Mouse (Mus musculus) brain, embryonic 14.5 days (tissue): ENCODE measurements at regions not wholly inside any gene's neighbourhood (a gene's known extent, or its start where the extent isn't known, plus 50 kb on each side); places are given as distances from the start of the nearest gene placed in this dataset.
A peak's percentile ranks its signal among the peaks of the same experiment; 100 is the strongest.
"Not testable (repeated sequence)": the region's sequence is repeated elsewhere in the genome, so short reads cannot be mapped to it uniquely, and the experiment has no call there.

Experiments
- DNase-seq: peaks from one replicate; pipeline ENCODE4 v3.0.0-alpha.2; 2011; ENCODE audit warnings: low read depth
- CTCF ChIP-seq: fragments of 200-500 bp; IDR thresholded peaks from 2 replicates; pipeline ENCODE4 v1.5.1; 2012; ENCODE audit warnings: inconsistent platforms, mild to moderate bottlenecking, moderate library complexity, borderline replicate concordance; ENCODE audit not compliant: insufficient read depth, insufficient read length; ENCODE audit errors: extremely low read depth
- POLR2A ChIP-seq: fragments of 200-500 bp; IDR thresholded peaks from 2 replicates; pipeline ENCODE4 v1.6.1; 2012; ENCODE audit warnings: mild to moderate bottlenecking, inconsistent platforms, borderline replicate concordance; ENCODE audit not compliant: poor library complexity, insufficient read depth, insufficient read length, severe bottlenecking; ENCODE audit errors: extremely low read depth

DNA sequence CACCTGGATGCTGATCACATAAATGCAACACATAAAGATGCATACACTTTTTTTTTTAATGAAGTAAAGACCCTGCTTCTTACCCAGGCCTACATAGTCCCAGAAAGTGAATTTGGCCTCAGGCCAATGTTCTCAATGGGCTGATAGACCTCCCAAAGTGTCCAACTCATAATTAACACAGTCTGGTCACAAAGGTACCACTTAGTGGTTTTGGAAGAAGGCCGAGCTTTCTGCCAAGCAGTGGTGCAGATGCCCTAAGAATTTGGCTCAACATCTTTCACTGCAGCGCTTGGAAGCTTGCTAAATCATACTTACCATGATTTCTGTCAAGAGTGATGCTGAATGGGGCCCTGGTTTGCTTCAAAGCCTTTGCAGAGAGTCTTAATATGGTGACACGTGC lies 706.4 kb upstream of the Rag2 start:
- DNase-seq, result peak; percentile 83
- TF ChIP-seq POLR2A (no peak), CTCF (no peak)

DNA sequence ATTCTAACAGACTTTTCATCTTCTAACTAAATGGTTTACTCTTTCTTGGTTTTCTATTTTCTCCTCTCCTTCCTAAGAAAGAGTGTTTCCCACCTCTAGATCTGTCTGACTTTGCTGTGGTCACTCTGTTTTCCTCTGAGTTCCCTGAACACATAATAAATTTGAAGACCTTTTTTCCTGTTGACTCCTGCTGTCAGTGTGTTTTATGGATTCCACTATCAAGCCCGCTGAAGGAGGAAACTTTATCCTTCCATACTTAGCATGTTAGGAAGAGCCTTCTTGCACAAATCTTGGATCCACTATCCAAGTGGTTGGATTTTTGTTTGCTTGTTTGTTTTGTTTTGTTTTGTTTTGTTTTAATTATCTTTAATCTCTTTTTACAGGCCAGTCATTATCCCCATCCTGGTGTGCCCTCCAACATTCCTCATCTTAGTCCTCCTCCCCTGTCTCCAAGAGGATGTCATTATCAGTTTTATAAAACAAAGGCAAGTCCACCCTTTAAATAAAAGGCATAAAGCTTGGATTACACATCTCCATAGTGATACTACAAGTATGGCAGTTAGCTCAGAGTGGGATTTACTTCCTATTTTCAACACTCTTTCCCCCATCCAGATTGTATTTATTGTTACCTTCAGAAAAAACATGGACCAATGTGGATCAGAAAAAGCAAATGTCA lies 704.8 kb upstream of the Rag2 start:
- TF ChIP-seq POLR2A (no peak), CTCF (no peak)
- no peak for DNase-seq

DNA sequence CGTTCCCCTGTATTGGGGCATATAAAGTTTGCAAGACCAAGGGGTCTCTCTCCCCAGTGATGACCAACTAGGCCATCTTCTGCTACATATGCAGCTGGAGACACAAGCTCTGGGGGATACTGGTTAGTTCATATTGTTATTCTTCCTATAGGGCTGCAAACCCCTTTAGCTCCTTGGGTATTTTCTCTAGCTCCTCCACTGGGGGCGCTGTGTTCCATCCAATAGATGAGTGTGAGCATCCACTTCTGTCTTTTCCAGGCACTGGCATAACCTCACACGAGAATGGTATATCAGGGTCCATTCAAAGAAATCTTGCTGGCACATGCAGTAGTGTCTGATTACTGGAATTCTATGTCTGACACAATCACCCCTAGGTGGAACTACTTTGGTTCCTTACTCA lies 675.9 kb upstream of the Rag2 start:
- not testable (repeated sequence) for DNase-seq
- peak; percentile 17; the same call in 1 of the 2 replicates for TF ChIP-seq CTCF

DNA sequence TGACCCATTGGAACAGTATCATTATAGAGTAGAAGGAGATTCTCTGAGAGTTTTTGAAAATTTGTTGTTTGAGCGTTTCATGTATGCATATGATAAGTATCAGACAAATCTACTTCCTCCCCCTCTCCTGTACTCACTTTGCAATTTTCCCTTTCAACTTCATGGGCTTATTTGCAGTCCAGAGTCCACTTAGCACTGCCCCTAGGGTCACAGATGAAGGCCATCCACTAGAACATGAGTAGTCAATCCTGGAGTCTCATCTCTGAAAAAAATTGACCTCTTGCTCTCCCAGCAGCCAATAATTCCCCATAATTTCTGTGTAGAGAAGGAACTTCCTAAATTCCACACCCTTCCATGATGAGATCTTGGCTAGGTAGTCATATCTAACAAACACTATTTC lies 665.1 kb upstream of the Rag2 start:
- TF ChIP-seq CTCF (no peak), POLR2A (no peak)
- no peak for DNase-seq

DNA sequence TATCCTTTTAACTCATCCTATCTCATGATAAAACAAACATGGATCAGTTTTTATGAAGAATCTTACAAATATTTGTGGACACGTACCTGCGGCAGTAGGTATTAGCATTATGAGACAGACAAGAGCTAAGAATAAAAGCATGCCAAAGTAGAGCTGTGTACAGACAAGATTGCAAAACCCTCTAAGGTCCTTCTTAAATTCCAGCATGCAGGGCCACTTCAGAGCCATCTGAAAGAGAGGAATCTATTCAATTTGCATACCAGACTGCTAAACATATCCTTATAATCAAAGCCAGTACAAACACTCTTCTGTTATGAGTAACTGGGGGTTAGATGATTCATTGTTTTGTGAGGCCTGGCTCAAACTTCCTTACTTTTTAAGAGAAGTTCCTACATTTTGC lies 659.9 kb upstream of the Rag2 start:
- no peak for TF ChIP-seq POLR2A
- no peak for TF ChIP-seq CTCF
- DNase-seq, result no peak

DNA sequence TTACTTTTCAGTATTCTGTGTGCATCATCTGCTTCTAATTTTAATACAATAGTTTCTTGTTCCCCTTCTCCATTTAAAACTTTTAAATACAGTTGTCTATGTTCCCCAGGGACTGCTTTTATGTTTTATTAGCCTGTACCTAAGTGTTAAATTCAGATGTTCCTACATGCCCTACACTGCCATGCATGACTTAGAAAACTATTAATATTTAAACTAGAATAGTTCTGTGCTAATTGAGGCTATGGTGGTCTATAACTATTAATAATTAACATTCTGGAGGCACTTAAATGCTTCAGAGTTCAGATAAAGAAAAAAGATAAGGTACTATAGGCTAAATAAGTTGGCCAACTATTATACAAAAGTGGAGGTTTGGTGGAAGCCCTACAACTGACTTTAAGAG lies 647.3 kb upstream of the Rag2 start:
- no peak for TF ChIP-seq CTCF
- no peak for TF ChIP-seq POLR2A
- DNase-seq, result no peak

DNA sequence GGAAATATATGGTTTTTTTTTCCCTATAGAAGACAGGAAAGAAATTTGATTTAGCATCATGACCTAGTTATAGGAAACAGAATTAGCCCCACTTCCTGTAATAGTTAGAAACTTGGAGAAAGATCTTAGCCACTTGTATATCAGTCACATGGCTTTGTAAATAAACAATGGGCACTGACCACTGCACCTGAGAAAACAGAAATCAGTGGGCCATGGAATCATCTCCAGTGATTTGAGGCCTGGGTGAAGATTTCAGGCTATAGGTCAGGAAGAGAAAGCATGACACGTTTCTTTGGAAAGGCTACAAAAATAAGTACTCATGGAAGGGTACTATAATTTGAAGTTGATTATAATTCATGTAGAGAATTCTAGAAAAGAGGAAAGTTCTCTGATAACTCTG lies 642.2 kb upstream of the Rag2 start:
- DNase-seq, result no peak
- TF ChIP-seq CTCF (no peak), POLR2A (no peak)

DNA sequence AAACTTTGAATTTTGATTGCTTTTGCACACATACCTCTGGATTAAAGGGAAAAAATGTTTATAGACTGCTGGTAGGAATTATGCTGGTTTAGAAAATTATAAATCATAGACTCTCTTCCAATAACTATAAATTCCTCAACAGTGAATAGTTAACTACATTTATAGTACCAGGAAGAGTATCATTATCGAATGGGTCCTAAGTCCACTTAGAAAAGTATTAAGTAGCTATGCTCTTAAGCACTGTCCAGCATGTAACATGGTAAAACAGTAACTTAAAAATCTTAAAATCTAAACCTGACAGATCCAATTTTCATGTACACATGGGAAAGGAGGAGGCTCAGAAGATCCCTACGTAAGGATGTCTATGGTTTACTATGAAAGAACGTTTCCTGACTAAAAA lies 609.2 kb upstream of the Rag2 start:
- TF ChIP-seq CTCF (no peak), POLR2A (no peak)
- DNase-seq, result no peak

DNA sequence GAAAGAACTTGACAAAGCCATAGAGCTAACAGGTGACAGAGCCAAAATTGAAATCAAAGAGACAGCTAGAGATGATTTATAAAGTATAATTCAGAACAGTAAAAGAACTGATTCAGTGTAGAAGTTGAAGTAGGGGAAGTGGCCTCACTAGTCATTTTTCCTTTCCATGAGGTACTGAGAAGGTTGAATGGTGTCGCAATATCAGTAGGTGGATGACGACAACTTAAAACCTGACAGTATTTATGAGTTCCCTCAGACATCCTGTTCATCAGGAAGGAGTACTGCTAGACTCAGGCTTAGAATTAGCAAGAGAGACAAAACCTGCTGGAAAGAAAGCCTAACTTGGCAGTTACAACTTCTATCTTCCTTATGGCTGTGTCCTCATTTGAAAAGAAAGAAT lies 605.1 kb upstream of the Rag2 start:
- no peak for TF ChIP-seq POLR2A
- no peak for DNase-seq

DNA sequence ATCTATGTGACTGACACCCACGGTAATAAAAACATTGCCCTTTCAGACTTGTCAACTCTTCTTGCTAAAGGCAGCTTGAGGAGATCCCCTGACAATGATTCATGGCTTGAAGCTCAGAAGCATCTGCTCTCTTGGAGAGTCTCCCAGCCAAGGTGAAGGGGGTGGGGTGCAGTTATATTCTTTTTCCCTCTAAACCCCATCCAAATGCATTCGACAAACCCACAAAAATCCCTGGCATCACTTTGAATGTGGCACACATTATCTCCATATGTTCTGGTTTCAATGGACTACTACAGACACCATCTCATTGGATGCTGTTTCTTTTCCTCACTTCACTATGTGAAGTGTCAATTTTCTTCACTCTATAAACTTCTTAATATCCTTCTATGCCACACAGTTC lies 603.0 kb upstream of the Rag2 start:
- TF ChIP-seq CTCF (no peak), POLR2A (no peak)

DNA sequence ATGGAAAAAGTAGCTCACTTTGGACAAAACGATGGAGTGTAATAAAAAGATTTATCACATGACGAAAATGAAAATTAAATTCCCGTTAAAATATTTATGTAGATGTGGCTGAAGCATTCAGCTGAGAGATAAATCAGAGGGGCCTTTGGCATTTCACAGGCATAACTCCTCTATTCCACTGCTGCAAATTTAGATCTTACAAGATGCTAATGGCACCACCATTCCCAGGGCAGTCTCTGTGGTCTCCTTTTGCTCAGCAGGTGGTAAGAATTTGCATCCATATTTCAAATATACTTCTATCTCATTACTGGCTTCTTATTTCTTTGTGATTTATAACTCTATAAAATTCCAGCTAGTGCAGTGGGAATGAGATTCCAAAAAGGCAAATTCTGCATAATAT lies 581.5 kb upstream of the Rag2 start:
- no peak for TF ChIP-seq POLR2A
- TF ChIP-seq CTCF, result no peak
- peak; percentile 23 for DNase-seq

More for the DNA sequence above, 603.0 kb upstream of the Rag2 start:
- peak; percentile 74 for DNase-seq

DNA sequence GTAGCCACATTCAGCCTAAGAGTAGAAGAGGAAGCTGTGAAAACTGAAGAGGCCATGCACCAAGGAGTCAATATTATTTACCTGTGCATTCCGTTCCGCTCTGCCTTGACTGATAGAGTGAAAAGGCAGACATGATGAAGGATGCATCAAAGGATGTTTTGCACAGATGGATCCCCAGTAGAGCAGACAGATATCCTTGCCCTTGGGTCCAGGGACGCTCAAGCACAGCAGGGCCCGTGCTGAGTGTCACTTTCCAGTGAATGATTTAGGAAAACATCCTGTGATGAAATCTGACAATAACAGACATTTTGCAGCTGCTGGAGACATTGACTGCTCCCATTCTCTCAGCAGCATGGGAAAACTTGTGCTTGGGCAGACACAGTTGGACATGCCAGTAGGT lies 561.6 kb upstream of the Rag2 start:
- DNase-seq, result no peak
- TF ChIP-seq POLR2A, result no peak
- TF ChIP-seq CTCF, result no peak
